Mouse (Mus musculus) Patski (cell line): ENCODE measurements around the gene Srp54b. TPM values are rescaled to one million over a fixed set of nuclear protein-coding genes. Genes with fewer than 3 reads are reported as not detected.
"Not testable (repeated sequence)": the region's sequence is repeated elsewhere in the genome, so short reads cannot be mapped to it uniquely, and the experiment has no call there.

Source experiments
- ATAC-seq: fragments of 100-300 bp; one replicate; pipeline ENCODE4 v1.8.0; 2021
- CTCF ChIA-PET: fragments of 350-600 bp; sonication (Branson Sonifier 250); formaldehyde crosslinking; loops from one replicate; lab custom pipeline; 2022; ENCODE audit warnings: inconsistent platforms; lab: Charles Lee
- POLR2A ChIA-PET: fragments of 350-600 bp; sonication (Branson Sonifier 250); formaldehyde crosslinking; loops from one replicate; lab custom pipeline; 2022; ENCODE audit warnings: antibody characterized with exemption, inconsistent platforms; lab: Charles Lee
- DNase-seq: peaks from one replicate; pipeline ENCODE4 v3.0.0-alpha.2; 2011; ENCODE audit warnings: low read depth, low spot score
- H3K27me3 ChIP-seq: fragments of 371-371 bp; one replicate; pipeline ENCODE4 v1.5.1; 2021
- in situ Hi-C: fragments of 300-500 bp; cut with MboI; formaldehyde crosslinking; loops from 3 replicates; pipeline ENCODE4 v1.11.1; 2018; ENCODE audit warnings: low pct_unique_long_range_greater_than_20kb, mixed read lengths
- polyA plus RNA-seq: library from polyadenylated mRNA; unstranded; gene quantifications from one replicate; pipeline ENCODE4 v1.2.3, GENCODE M21; 2021

Srp54b gene
- 37.6 TPM for polyA plus RNA-seq

GRCm38 (mm10) chr12:55154559-55155448, at the start of gene Srp54b:
Gene Srp54b (plus strand): TSS chr12:55155104.
- DNase-seq, H3K27me3 ChIP-seq, POLR2A ChIA-PET, in situ Hi-C loops, CTCF ChIA-PET: not testable (repeated sequence)
- ATAC-seq = peak; percentile 84

- in situ Hi-C loops, ATAC-seq, H3K27me3 ChIP-seq, POLR2A ChIA-PET, DNase-seq, CTCF ChIA-PET: not testable (repeated sequence)
These were observed 42.3 kb upstream of the Srp54b start for GRCm38 (mm10) chr12:55112616-55113015.

- ATAC-seq = peak; percentile 96
- in situ Hi-C loops, H3K27me3 ChIP-seq, DNase-seq, CTCF ChIA-PET, POLR2A ChIA-PET: not testable (repeated sequence)
These were observed 30.7 kb upstream of the Srp54b start, which contains the start of gene Fam177a for GRCm38 (mm10) chr12:55124242-55124641. Gene Fam177a (plus strand): TSS chr12:55124469.

- POLR2A ChIA-PET, H3K27me3 ChIP-seq, in situ Hi-C loops, DNase-seq, CTCF ChIA-PET: not testable (repeated sequence)
- peak; percentile 31 for ATAC-seq
These were observed 30.2 kb upstream of the Srp54b start for GRCm38 (mm10) chr12:55124731-55125130.

GRCm38 (mm10) chr12:55135540-55135939, 19.4 kb upstream of the Srp54b start:
- DNase-seq, CTCF ChIA-PET, POLR2A ChIA-PET, H3K27me3 ChIP-seq, ATAC-seq, in situ Hi-C loops: not testable (repeated sequence)

GRCm38 (mm10) chr12:55137859-55138258, 17.0 kb upstream of the Srp54b start:
- H3K27me3 ChIP-seq, ATAC-seq, in situ Hi-C loops, CTCF ChIA-PET, POLR2A ChIA-PET, DNase-seq: not testable (repeated sequence)

- CTCF ChIA-PET, ATAC-seq, H3K27me3 ChIP-seq, DNase-seq, in situ Hi-C loops, POLR2A ChIA-PET: not testable (repeated sequence)
These were observed 512 bp downstream of the Srp54b start for GRCm38 (mm10) chr12:55155449-55155783.

GRCm38 (mm10) chr12:55167034-55167557, 12.2 kb downstream of the Srp54b start:
- CTCF ChIA-PET, in situ Hi-C loops, DNase-seq, H3K27me3 ChIP-seq, POLR2A ChIA-PET, ATAC-seq: not testable (repeated sequence)

GRCm38 (mm10) chr12:55187686-55188085, 32.8 kb downstream of the Srp54b start:
- CTCF ChIA-PET = not testable (repeated sequence)

GRCm38 (mm10) chr12:55189127-55189526, 34.2 kb downstream of the Srp54b start:
- in situ Hi-C loops, DNase-seq, ATAC-seq, CTCF ChIA-PET, H3K27me3 ChIP-seq, POLR2A ChIA-PET: not testable (repeated sequence)

More at GRCm38 (mm10) chr12:55187686-55188085, 32.8 kb downstream of the Srp54b start:
- H3K27me3 ChIP-seq, in situ Hi-C loops, ATAC-seq, DNase-seq, POLR2A ChIA-PET: not testable (repeated sequence)

- H3K27me3 ChIP-seq, in situ Hi-C loops, CTCF ChIA-PET, DNase-seq, POLR2A ChIA-PET: not testable (repeated sequence)
- ATAC-seq = peak; percentile 90
These were observed 44.4 kb downstream of the Srp54b start, which contains the start of gene 1700047I17Rik2 for GRCm38 (mm10) chr12:55199306-55199705. Gene 1700047I17Rik2 (plus strand): TSS chr12:55199592.

- POLR2A ChIA-PET, CTCF ChIA-PET, H3K27me3 ChIP-seq, in situ Hi-C loops, DNase-seq: not testable (repeated sequence)
- ATAC-seq = peak; percentile 21
These were observed 44.9 kb downstream of the Srp54b start for GRCm38 (mm10) chr12:55199799-55200198.

- in situ Hi-C loops, ATAC-seq, POLR2A ChIA-PET, DNase-seq, CTCF ChIA-PET, H3K27me3 ChIP-seq: not testable (repeated sequence)
These were observed 58.0 kb downstream of the Srp54b start for GRCm38 (mm10) chr12:55212944-55213343.

GRCm38 (mm10) chr12:55229626-55230519, 75.0 kb downstream of the Srp54b start, which contains the start of gene Srp54c:
Gene Srp54c (plus strand): TSS chr12:55230168.
- POLR2A ChIA-PET, H3K27me3 ChIP-seq, in situ Hi-C loops, CTCF ChIA-PET, DNase-seq: not testable (repeated sequence)
- ATAC-seq = peak; percentile 90
